Mouse (Mus musculus) right cerebral cortex, postnatal 10 days (tissue): ENCODE results near the gene Enc1.

ENCODE experiments used
- DNase-seq, 2 experiments: peaks; one replicate each; pipeline ENCODE4 v3.0.0; 2021; ENCODE audit warnings: low spot score in 2 of 2

The Enc1 gene

DNA sequence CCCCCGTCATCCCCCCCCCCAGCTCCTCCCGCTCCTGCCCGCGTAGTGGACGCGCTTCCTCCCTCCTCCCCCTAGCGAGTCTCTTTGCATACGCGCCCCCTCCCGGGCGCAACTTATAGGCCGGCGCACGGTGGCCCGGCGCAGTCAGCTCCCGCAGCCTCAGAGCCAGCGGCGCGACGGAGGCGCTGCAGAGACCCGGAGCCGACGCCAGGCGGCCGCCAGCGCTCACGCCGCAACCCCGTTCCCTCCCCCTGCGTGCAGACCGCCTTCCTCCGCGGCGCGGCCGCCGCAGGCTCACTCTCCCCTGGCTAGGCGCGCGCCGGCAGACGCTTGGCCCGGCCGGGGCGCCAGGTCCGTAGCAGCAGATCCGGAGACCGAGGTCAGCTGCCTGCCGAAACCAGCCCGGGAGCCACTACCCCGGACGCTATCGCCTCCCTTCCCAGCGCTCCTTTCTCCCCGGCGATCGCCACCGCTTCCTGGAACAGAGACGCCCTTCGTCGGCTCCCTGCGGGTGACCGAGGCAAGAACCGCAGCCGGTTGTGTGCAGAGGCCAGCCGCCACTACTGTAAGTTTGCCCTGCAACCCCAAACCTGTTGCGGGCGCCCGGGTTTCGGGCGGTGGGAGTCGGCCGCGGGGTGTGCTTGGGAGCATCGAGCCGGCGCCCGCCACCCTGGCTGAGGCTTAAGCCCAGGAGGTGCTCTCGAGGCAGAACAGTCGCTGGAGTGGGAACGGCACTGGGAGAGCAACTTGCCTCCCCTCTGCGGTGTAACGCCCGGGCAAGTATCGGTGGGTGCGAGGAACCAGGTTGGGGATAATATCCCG, at the start of gene Enc1:
Gene Enc1 (plus strand): TSS at position 141 of the 822 bp plus-strand sequence.
- DNase-seq = peak; percentile 94

DNA sequence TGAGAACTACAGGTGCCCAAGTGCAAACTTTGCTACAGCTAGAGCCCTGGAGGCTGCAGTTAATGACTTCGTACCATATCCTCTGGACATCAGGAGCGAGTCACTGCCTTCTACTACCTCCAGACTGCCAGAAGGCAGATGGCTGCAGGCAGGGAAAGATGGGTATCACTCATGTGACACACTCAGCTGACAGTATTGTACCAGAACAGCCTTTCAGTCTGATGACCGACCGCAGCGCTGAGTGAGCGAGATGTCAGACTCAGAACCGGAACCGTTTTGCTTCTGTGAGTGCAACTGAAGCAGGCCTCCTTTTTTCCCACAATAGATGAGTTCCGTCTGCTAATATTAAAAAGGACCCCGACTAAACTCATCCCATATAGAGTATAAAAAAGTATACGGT, 48.3 kb upstream of the Enc1 start:
- no peak for DNase-seq

DNA sequence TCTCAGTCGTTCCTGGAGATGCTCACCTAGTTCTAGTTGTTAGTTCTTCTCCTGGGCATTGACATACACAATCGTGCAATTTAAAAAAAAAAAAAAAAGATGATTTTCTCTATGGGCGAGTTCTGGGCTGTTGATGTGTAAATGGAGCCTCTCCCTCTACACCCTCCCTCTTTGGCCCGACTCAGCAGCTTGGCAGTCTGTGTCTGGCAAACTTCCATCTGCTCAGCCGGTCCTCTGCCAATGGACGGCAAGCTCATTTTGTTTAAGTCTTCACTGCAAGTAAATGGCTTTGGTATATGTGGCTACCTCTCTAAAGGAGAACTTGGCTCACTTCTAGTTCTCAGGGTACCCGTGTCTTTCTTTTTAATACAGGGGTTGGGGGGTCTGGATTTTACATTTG, 47.5 kb upstream of the Enc1 start:
- DNase-seq = peak; percentile 88 to 89

- no peak for DNase-seq
These were observed 44.5 kb upstream of the Enc1 start for GRCm38 (mm10) chr13:97196186-97196924.

GRCm38 (mm10) chr13:97196925-97197218, 44.0 kb upstream of the Enc1 start:
- no peak for DNase-seq

DNA sequence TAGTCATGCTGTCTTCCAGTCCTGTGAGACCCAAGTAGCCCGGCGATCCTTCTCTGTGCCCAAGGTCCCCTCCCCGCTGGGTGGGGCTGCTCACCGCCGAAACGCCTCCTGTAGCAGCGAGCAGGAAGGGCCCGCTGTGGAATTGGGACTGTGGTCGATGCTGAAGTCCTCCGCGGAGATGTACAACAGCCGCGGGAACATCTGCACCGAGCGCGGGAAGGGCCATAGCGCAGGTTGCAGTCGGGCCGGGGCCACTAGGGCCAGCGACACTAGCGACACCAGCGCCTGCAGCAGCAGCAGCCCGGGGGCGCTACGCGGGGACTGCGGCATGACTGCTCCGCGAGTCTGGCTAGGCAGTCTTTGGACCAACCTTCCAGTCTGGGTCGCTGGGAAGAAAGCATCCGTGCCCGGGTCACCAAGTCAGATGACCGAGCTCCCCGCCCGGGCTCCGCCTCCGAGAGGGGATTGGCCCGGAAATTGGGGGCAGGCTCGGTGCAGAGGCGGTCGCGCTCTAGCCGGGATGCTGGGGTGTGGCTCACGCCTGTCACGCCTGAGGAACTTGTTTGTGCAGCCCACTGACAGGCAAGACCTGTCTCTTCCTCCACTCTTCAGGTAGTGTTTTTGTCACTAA, 42.9 kb upstream of the Enc1 start, which contains the start of gene Hexb:
Gene Hexb (minus strand): TSS at position 426 of the 631 bp plus-strand sequence.
- peak; percentile 92 for DNase-seq

DNA sequence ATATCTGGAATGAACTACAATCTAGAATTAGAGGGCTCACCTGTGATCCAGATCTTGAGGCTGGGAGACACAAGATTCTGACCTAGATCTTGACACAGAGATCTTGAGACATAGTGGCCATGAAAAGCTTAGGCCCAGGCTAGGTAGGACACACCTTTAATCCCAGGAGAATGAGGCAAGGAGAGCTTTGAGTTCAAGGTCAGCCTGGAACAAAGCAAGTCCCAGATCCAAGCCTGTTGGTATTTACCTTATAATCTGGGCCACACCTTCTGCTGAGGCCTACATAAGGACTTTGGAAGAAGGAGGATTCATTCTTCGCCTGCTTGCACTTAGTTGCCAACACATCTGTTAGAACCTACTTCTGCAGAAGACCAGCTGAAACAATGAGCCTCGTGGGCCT, 41.8 kb upstream of the Enc1 start:
- no peak for DNase-seq

- DNase-seq = no peak
These were observed 39.8 kb upstream of the Enc1 start for GRCm38 (mm10) chr13:97201076-97201475.

- no peak for DNase-seq
These were observed 39.0 kb upstream of the Enc1 start for GRCm38 (mm10) chr13:97201896-97202295.

- DNase-seq = peak; percentile 92 to 93
These were observed 35.7 kb upstream of the Enc1 start for GRCm38 (mm10) chr13:97205052-97205701.

- DNase-seq = no peak
These were observed 34.9 kb upstream of the Enc1 start for GRCm38 (mm10) chr13:97206046-97206445.

- DNase-seq = no peak
These were observed 33.3 kb upstream of the Enc1 start for GRCm38 (mm10) chr13:97207472-97208111.

DNA sequence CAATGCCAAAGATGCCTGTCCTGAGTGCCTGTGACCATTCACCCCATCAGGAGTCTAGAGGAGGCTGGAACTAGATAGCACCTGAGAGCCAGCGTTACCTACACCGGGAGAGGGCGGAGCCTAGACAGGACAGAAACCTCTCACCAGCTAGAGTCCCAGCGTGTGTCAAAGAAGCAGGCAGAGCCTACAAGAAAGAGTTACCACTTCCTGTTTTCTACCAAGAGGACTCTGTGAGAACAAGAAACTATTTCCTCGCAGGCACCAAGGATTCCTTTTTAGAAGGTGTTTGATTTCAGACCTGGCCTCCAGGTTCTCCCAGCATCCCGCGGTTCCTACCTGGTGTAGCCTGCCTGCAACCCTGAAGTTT, 32.8 kb upstream of the Enc1 start:
- DNase-seq = no peak

- DNase-seq = no peak
These were observed 32.4 kb upstream of the Enc1 start for GRCm38 (mm10) chr13:97208500-97209010.

DNA sequence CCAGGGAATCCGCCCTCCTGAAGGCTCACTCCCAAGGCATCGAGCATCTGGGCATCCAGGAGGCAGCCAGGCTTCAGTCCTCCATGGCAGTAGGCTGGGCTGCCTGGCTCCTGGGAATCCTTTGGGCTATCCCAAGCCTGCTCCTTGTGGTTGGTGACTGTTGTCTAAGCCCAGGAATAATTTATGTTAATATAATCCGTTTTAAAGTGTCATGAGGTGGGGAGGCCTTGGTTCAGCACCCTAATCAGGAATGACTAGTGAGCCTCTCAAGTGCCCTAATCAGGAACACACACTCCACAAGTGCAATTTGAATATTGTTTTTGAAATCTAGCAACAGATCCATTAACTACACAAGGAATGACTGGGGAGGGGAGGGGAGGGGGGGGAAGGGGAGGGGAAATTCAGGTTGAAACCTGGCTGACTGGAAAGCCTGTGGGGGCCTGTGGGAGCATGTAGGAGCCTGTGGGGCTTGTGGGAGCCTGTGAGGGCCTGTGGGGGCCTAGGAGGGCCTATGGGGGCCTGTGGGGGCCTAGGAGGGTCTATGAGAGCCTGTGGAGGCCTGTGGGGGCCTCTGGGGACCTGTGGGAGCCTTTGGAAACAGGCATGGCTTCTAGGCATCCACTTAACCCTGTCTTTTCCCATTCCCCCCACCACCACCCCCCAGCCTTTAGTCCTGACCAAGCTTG, 26.2 kb upstream of the Enc1 start:
- DNase-seq = no peak

DNA sequence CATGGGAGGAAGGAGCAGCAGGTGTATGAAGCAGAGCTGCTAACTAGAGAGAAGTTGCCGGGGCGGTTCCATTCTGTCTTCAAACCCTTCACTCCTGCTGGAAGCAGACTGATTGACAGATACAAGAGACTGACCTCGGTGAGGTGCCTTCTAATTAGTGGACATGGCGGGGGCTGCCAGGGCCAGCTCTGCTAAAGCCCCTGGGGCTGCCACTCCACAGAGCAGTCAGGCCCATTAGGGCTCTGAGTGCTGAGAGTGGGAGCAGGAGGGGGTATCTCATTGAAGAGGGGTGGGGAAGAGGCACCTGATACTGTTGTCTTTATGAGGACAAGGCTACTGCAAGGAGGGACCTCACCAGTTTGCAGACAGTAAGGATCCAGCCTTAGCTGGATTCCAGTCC, 25.3 kb upstream of the Enc1 start:
- no peak for DNase-seq

DNA sequence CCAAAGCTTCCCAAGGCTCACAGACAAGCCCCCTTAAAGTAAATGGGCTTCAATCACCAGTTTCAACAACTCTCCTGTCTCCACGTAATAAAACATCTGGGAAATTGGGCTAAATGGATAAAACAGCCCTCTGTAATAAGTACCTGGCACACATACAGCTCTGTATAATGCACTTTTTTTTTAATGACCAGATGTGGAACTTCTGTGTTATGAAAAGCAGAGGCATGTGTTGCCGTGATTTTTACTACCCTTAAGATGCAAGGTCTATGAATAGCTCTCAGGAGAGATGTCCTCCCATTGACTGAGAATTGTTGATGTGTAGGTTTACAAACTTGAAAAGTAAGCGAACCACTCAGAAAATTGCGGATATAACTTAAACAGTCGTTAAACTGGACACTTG, 24.7 kb upstream of the Enc1 start:
- no peak for DNase-seq

DNA sequence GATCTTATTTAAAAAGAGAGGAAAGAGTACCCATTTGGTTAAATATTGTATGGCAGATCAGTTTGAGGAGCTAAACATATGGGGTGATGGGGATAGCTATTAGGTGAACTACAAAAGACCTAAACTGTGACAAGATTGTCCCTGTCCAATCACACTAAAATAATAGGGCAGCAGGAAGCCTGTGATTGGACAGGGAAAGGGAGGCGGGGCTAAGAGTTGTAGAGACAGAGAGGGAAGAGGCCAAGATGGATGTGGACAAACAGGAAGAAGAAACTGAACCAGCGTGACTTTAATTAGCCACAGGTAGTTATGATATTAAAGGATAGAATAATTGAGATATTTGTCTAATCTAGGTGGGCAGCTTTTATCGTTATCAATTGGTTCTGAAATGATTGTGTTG, 20.9 kb upstream of the Enc1 start:
- no peak for DNase-seq

GRCm38 (mm10) chr13:97223856-97224255, 17.0 kb upstream of the Enc1 start:
- DNase-seq = no peak

DNA sequence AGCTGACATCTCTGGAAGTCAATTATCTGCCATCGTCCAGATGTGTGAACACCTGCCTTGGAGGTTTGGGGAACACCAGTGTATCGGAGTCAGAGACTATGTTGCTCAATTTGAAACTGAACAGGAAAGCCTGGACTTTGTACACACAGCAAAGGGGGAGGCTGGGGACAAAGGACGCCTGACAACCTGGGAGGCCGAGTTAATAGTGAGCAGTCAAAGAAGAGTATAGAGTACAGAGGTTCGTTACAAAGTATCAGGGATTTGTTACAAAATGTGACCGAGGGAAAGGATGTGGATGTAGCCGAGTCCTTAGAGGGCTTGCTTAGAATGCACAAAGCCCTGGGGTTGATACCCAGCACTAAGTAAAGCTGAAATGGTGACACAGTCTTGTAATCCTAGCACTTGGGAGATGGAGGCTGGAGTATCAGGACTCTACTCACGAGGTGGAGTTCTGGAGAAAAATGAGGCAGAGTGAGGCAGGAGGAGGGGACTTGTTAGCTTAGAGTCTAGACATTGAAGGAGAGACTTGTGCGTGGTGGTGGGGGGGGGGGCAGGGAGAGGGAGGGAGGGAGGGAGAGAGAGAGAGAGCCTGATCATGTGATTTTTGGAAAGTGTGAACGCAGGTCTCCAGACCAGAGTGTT, 16.4 kb upstream of the Enc1 start:
- no peak for DNase-seq

- no peak for DNase-seq
These were observed 15.8 kb upstream of the Enc1 start for GRCm38 (mm10) chr13:97225130-97225529.
